Mouse (Mus musculus) heart, embryonic 14.5 days (tissue): ENCODE measurements around the gene Lpcat2. TPM values are rescaled to one million over a fixed set of nuclear protein-coding genes. Genes with fewer than 3 reads are reported as not detected.

Experiments used
- ATAC-seq: fragments of 200-750 bp; cut with Nextera tagmentation; 2 replicates; pipeline ENCODE4 v1.8.0; 2017; ENCODE audit warnings: low read depth, moderate TSS enrichment; ENCODE audit not compliant: insufficient number of reproducible peaks, insufficient read depth, low FRiP score
- H3K27ac ChIP-seq, 2 experiments: fragments of 200-500 bp in 1 of 2; fragments of 300-500 bp in 1 of 2; sonication (generic) in 1 of 2; replicated peaks in 1 of 2; 2 replicates each; pipeline ENCODE4 v1.5.1; 2012 to 2014; ENCODE audit warnings: low read depth in 2 of 2, low read length in 2 of 2, control low read depth in 1 of 2, mild to moderate bottlenecking in 1 of 2, mixed read lengths in 1 of 2; ENCODE audit not compliant: control insufficient read depth in 1 of 2, insufficient read depth in 1 of 2
- H3K27me3 ChIP-seq: fragments of 300-500 bp; sonication (generic); 2 replicates; pipeline ENCODE4 v1.6.1; 2014; ENCODE audit warnings: mild to moderate bottlenecking, low read length, control low read depth; ENCODE audit not compliant: control insufficient read depth, insufficient read depth
- H3K36me3 ChIP-seq: fragments of 300-500 bp; sonication (generic); 2 replicates; pipeline ENCODE4 v1.6.1; 2014; ENCODE audit warnings: mild to moderate bottlenecking, control low read depth, low read length, mixed read lengths; ENCODE audit not compliant: control insufficient read depth, insufficient read depth
- H3K4me1 ChIP-seq, 2 experiments: fragments of 200-500 bp in 1 of 2; fragments of 300-500 bp in 1 of 2; sonication (generic) in 1 of 2; 2 replicates each; pipeline ENCODE4 v1.6.1; 2012 to 2014; ENCODE audit warnings: low read length in 2 of 2, control low read depth in 1 of 2, mixed read lengths in 1 of 2; ENCODE audit not compliant: control insufficient read depth in 2 of 2, insufficient read depth in 2 of 2
- H3K4me2 ChIP-seq: fragments of 300-500 bp; sonication (generic); 2 replicates; pipeline ENCODE4 v1.6.1; 2014; ENCODE audit warnings: mild to moderate bottlenecking, low read length
- H3K4me3 ChIP-seq, 2 experiments: fragments of 200-500 bp in 1 of 2; fragments of 300-500 bp in 1 of 2; sonication (generic) in 1 of 2; 2 replicates each; pipeline ENCODE4 v1.5.1; 2012 to 2014; ENCODE audit warnings: low read length in 2 of 2, mild to moderate bottlenecking in 2 of 2, control low read depth in 1 of 2, low read depth in 1 of 2, moderate library complexity in 1 of 2; ENCODE audit not compliant: control insufficient read depth in 1 of 2, insufficient read depth in 1 of 2
- H3K9ac ChIP-seq: fragments of 300-500 bp; sonication (generic); 2 replicates; pipeline ENCODE4 v1.6.1; 2014; ENCODE audit warnings: mild to moderate bottlenecking, low read length
- H3K9me3 ChIP-seq: fragments of 300-500 bp; sonication (generic); 2 replicates; pipeline ENCODE4 v1.6.1; 2016; ENCODE audit warnings: low read length, control low read depth; ENCODE audit not compliant: control insufficient read depth
- WGBS: fragments of 180-500 bp; shearing (Covaris S2); extraction: QIAGEN DNeasy Blood & Tissue Kit; methylation state at CpG from one replicate; pipeline ENCODE4 v1.1.7; 2014; 5-methylcytosine and 5-hydroxymethylcytosine counted together
- polyA plus RNA-seq: library from polyadenylated mRNA; unstranded; fragments of >200 nt; fragmentation: Nextera tagmentation; extraction: Ambion mirVana; gene quantifications from 2 replicates; pipeline ENCODE4 v1.2.1, GENCODE M21; 2014

Lpcat2 gene
- polyA plus RNA-seq, 1 experiment from 2014 or later, result 5.0 TPM

DNA sequence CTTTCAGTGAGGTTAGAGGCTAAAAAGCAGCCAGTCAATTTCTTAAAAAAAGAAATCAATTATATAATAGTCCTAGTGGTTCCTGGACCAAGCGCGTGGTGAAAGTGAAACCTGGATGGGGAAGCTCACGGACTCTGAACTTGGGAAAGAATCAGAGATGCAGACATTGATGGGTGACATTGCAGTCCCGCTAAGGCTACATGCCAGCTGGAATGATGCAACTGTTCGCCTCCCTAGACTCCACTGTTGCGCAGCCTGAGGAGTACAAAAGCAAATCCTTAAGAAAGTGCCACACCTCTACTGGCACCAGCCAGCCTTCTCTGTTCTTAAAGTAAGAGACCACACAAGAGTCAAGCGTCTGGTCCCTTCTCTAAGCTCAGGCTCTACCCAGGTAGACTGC is 15.3 kb upstream of the Lpcat2 start:
- H3K4me1 ChIP-seq, result no peaks in the 10 kb centered on the region
- H3K4me3 ChIP-seq, result no peak overlapping the region
- no peak overlapping the region for H3K4me2 ChIP-seq
- H3K36me3 ChIP-seq, result peaks cover 72% of the 10 kb centered on the region
- H3K9me3 ChIP-seq, result no peaks in the 10 kb centered on the region
- no peaks in the 10 kb centered on the region for H3K27me3 ChIP-seq
- 91% methylated on average over 7 of the region's 7 CpGs for WGBS
- H3K27ac ChIP-seq, result no peak overlapping the region
- no peak for ATAC-seq
- no peak overlapping the region for H3K9ac ChIP-seq

GRCm38 (mm10) chr8:92846684-92847083 is 8.5 kb upstream of the Lpcat2 start:
- peak; percentile 34 for ATAC-seq
- Histone ChIP-seq H3K27ac (peak overlapping the region; percentile 70 to 83), H3K9ac (0 out of 2 replicates have a peak overlapping the region, but pooled peaks have one; percentile 6), H3K4me1 (peaks cover 19 to 27% of the 10 kb centered on the region in 2 experiments), H3K4me2 (peak overlapping the region; percentile 35), H3K36me3 (peaks cover 34% of the 10 kb centered on the region), H3K9me3 (no peaks in the 10 kb centered on the region), H3K4me3 (no peak overlapping the region), H3K27me3 (no peaks in the 10 kb centered on the region)
- 16% methylated on average over 3 of the region's 3 CpGs for WGBS

DNA sequence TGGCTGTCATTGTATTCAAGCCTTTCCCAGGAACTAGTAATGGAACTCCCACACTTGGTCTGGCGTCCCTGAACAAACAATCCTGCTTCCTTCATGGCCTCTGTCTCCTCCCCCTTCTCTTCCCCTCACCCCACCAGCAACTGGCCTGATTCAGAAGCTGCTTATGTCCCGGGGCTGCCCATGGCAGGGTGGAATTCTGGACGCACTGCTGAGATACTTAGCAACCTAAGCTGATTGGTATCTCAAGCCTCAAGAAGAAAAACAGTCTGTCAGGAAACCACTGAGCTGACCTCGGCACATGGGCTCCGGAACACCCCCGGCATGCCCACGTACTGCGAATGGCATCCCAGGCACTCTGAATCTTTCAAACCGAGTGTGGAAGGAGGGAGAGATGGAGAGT is 7.8 kb upstream of the Lpcat2 start:
- no peaks in the 10 kb centered on the region for H3K27me3 ChIP-seq
- H3K4me3 ChIP-seq, result no peak overlapping the region
- H3K27ac ChIP-seq, result peak overlapping the region; percentile 70 to 83
- H3K9ac ChIP-seq, result no peak overlapping the region
- peaks cover 32% of the 10 kb centered on the region for H3K36me3 ChIP-seq
- WGBS, result 16% methylated on average over 9 of the region's 9 CpGs
- H3K4me2 ChIP-seq, result peak overlapping the region; percentile 35
- H3K4me1 ChIP-seq, result peaks cover 19 to 27% of the 10 kb centered on the region in 2 experiments
- H3K9me3 ChIP-seq, result no peaks in the 10 kb centered on the region
- ATAC-seq, result peak; percentile 67

DNA sequence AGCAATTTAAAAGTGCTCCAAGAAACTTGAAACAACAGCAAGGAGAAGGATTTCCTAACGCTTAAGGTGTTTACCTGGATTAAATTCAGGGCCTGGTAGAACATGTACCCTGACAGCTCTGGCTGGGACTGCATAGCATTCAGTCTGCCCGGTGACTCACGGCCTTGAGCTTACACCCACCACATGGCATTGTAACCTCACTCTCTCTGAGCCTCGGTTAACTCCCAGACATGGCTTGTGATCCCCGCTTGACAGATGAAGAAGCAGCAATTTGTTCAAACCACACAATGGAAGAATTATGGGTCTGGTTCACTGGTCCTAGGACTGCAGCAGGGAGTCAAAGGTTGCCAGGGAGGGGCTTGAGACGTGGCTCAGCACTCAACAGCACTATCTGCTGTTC is 5.9 kb upstream of the Lpcat2 start:
- Histone ChIP-seq H3K4me3 (no peak overlapping the region), H3K36me3 (peaks cover 29% of the 10 kb centered on the region), H3K27me3 (no peaks in the 10 kb centered on the region), H3K27ac (no peak overlapping the region), H3K9me3 (no peaks in the 10 kb centered on the region), H3K9ac (no peak overlapping the region), H3K4me1 (peaks cover 19 to 27% of the 10 kb centered on the region in 2 experiments), H3K4me2 (no peak overlapping the region)
- no peak for ATAC-seq
- WGBS, result 74% methylated on average over 6 of the region's 6 CpGs

- H3K27me3 ChIP-seq, result no peaks in the 10 kb centered on the region; the same call in 1 of the 2 replicates
- no peak overlapping the region for H3K9ac ChIP-seq
- H3K9me3 ChIP-seq, result no peaks in the 10 kb centered on the region
- no peak overlapping the region for H3K4me2 ChIP-seq
- WGBS, result 57% methylated on average over 4 of the region's 4 CpGs
- H3K4me1 ChIP-seq, result peaks cover 19 to 27% of the 10 kb centered on the region in 2 experiments
- H3K36me3 ChIP-seq, result peaks cover 24% of the 10 kb centered on the region
- peak; percentile 52 for ATAC-seq
- no peak overlapping the region for H3K4me3 ChIP-seq
- peak overlapping the region; percentile 6 to 30; a peak in 3 of 4 replicates for H3K27ac ChIP-seq
Observed at GRCm38 (mm10) chr8:92850239-92850638, 4.9 kb upstream of the Lpcat2 start.

DNA sequence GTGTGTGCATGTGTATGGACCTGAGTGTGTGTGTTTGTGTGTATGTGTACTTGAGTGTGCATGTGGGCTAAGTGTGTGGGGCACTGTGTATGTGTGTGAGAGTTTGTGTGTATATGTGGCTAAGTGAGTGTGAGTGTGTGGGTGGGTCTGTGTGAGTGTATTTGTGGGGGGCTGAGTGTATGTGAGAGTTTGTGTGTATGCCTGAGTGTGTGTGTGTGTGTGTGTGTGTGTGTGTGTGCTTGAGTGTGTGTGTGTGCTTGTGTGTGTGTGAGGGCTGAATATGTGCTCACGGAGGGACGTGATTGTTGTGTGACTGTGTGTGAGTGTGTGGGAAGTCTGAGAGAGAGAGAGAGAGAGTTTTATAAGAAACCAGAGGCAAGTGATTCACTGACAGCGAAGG is 3.8 kb upstream of the Lpcat2 start:
- ATAC-seq, result no peak
- no peak overlapping the region for H3K4me2 ChIP-seq
- WGBS, result 93% methylated on average over 3 of the region's 3 CpGs
- no peak overlapping the region for H3K27ac ChIP-seq
- H3K36me3 ChIP-seq, result peaks cover 16% of the 10 kb centered on the region; the same call in 1 of the 2 replicates
- no peaks in the 10 kb centered on the region for H3K9me3 ChIP-seq
- peaks cover 6% of the 10 kb centered on the region; the same call in 1 of the 2 replicates for H3K27me3 ChIP-seq
- H3K4me3 ChIP-seq, result no peak overlapping the region
- no peak overlapping the region for H3K9ac ChIP-seq
- peaks cover 16 to 19% of the 10 kb centered on the region in 2 experiments for H3K4me1 ChIP-seq

GRCm38 (mm10) chr8:92853188-92853983 is 1.8 kb upstream of the Lpcat2 start:
- no peak for ATAC-seq
- Histone ChIP-seq H3K27ac (no peak overlapping the region), H3K27me3 (peaks cover 9% of the 10 kb centered on the region; the same call in 1 of the 2 replicates), H3K36me3 (peaks cover 13% of the 10 kb centered on the region; the same call in 1 of the 2 replicates), H3K4me3 (no peak overlapping the region), H3K4me1 (peaks cover 3 to 6% of the 10 kb centered on the region in 2 experiments; a peak in 2 of 4 replicates), H3K9me3 (no peaks in the 10 kb centered on the region), H3K9ac (no peak overlapping the region), H3K4me2 (no peak overlapping the region)
- WGBS, result 69% methylated on average over 18 of the region's 18 CpGs
